Mouse (Mus musculus): ENCODE data around the gene Snx21. TPM values are rescaled to one million over a fixed set of nuclear protein-coding genes. Genes with fewer than 3 reads are reported as not detected.

The Snx21 gene
- polyA plus RNA-seq, 1 experiment from 2014 or later: 11.6 TPM

GRCm38 (mm10) chr2:164823969-164824368 is 38.3 kb downstream of the Snx21 start:
- no peaks in the 10 kb centered on the region for H3K27me3 ChIP-seq (ENCODE audit: control insufficient read depth, insufficient read depth, low read length)
- DNase-seq (ENCODE audit: low spot score): no peak
- H3K4me1 ChIP-seq (replicated peaks; ENCODE audit: control insufficient read depth, insufficient read depth, low read length): peaks cover 6% of the 10 kb centered on the region; the same call in 1 of the 2 replicates
- H3K4me2 ChIP-seq (replicated peaks; ENCODE audit: low read depth, low read length): no peak overlapping the region
- H3K9ac ChIP-seq (ENCODE audit: low read depth, low read length): no peak overlapping the region
- H3K4me3 ChIP-seq (ENCODE audit: low read depth, low read length): no peak overlapping the region
- no peak for ATAC-seq (ENCODE audit: low FRiP score)
- H3K36me3 ChIP-seq (ENCODE audit: control insufficient read depth, insufficient read depth, low read length): no peaks in the 10 kb centered on the region
- H3K9me3 ChIP-seq (ENCODE audit: control insufficient read depth, low read length): no peaks in the 10 kb centered on the region
- WGBS: 95% methylated on average over 4 of the region's 4 CpGs
- no peak overlapping the region for H3K27ac ChIP-seq (ENCODE audit: low read depth, low read length)

GRCm38 (mm10) chr2:164825521-164825920 is 39.9 kb downstream of the Snx21 start:
- DNase-seq (ENCODE audit: low spot score) (no peak), ATAC-seq (ENCODE audit: low FRiP score) (no peak)
- no peaks in the 10 kb centered on the region for H3K9me3 ChIP-seq (ENCODE audit: control insufficient read depth, low read length)
- no peak overlapping the region for H3K27ac ChIP-seq (ENCODE audit: low read depth, low read length)
- no peak overlapping the region for H3K4me2 ChIP-seq (replicated peaks; ENCODE audit: low read depth, low read length)
- no peak overlapping the region for H3K9ac ChIP-seq (ENCODE audit: low read depth, low read length)
- peaks cover 6% of the 10 kb centered on the region; the same call in 1 of the 2 replicates for H3K4me1 ChIP-seq (replicated peaks; ENCODE audit: control insufficient read depth, insufficient read depth, low read length)
- 95% methylated on average over 17 of the region's 17 CpGs for WGBS
- no peaks in the 10 kb centered on the region for H3K36me3 ChIP-seq (ENCODE audit: control insufficient read depth, insufficient read depth, low read length)
- no peaks in the 10 kb centered on the region for H3K27me3 ChIP-seq (ENCODE audit: control insufficient read depth, insufficient read depth, low read length)
- no peak overlapping the region for H3K4me3 ChIP-seq (ENCODE audit: low read depth, low read length)

- no peaks in the 10 kb centered on the region for H3K27me3 ChIP-seq (ENCODE audit: control insufficient read depth, insufficient read depth, low read length)
- no peak overlapping the region for H3K9ac ChIP-seq (ENCODE audit: low read depth, low read length)
These were observed 41.7 kb downstream of the Snx21 start for GRCm38 (mm10) chr2:164827146-164827850.

GRCm38 (mm10) chr2:164828437-164828836 is 42.8 kb downstream of the Snx21 start, which contains the start of gene Spata25:
Gene Spata25 (minus strand): TSS chr2:164828537.
- Histone ChIP-seq H3K27ac (ENCODE audit: low read depth, low read length) (no peak within 1 kb of the TSS), H3K4me3 (ENCODE audit: low read depth, low read length) (no peak within 1 kb of the TSS), H3K9me3 (ENCODE audit: control insufficient read depth, low read length) (no peaks in the 10 kb centered on the region), H3K27me3 (ENCODE audit: control insufficient read depth, insufficient read depth, low read length) (no peaks in the 10 kb centered on the region), H3K4me1 (replicated peaks; ENCODE audit: control insufficient read depth, insufficient read depth, low read length) (peaks cover 4% of the 10 kb centered on the region; the same call in 1 of the 2 replicates), H3K9ac (ENCODE audit: low read depth, low read length) (no peak within 1 kb of the TSS), H3K36me3 (ENCODE audit: control insufficient read depth, insufficient read depth, low read length) (no peaks in the 10 kb centered on the region), H3K4me2 (replicated peaks; ENCODE audit: low read depth, low read length) (no peak within 1 kb of the TSS)
- ATAC-seq (ENCODE audit: low FRiP score) (no peak), DNase-seq (ENCODE audit: low spot score) (no peak)
- whole genome bisulfite sequencing: 92% methylated on average over 6 of the region's 6 CpGs

More at GRCm38 (mm10) chr2:164827146-164827850, 41.7 kb downstream of the Snx21 start:
- Histone ChIP-seq H3K36me3 (ENCODE audit: control insufficient read depth, insufficient read depth, low read length) (no peaks in the 10 kb centered on the region), H3K4me3 (ENCODE audit: low read depth, low read length) (no peak overlapping the region), H3K4me1 (replicated peaks; ENCODE audit: control insufficient read depth, insufficient read depth, low read length) (peaks cover 5% of the 10 kb centered on the region; the same call in 1 of the 2 replicates), H3K27ac (ENCODE audit: low read depth, low read length) (no peak overlapping the region), H3K4me2 (replicated peaks; ENCODE audit: low read depth, low read length) (no peak overlapping the region), H3K9me3 (ENCODE audit: control insufficient read depth, low read length) (no peaks in the 10 kb centered on the region)
- DNase-seq (ENCODE audit: low spot score) (no peak), ATAC-seq (ENCODE audit: low FRiP score) (no peak)
- 88% methylated on average over 16 of the region's 16 CpGs for WGBS

- no peaks in the 10 kb centered on the region for H3K36me3 ChIP-seq (ENCODE audit: control insufficient read depth, insufficient read depth, low read length)
- WGBS: 94% methylated on average over 1 of the region's 1 CpGs
These were observed 43.5 kb downstream of the Snx21 start for GRCm38 (mm10) chr2:164829090-164829489.

GRCm38 (mm10) chr2:164831029-164831428 is 45.4 kb downstream of the Snx21 start:
- 89% methylated on average over 10 of the region's 10 CpGs for WGBS

More at GRCm38 (mm10) chr2:164829090-164829489, 43.5 kb downstream of the Snx21 start:
- Histone ChIP-seq H3K4me2 (replicated peaks; ENCODE audit: low read depth, low read length) (no peak overlapping the region), H3K9ac (ENCODE audit: low read depth, low read length) (no peak overlapping the region), H3K4me1 (replicated peaks; ENCODE audit: control insufficient read depth, insufficient read depth, low read length) (no peaks in the 10 kb centered on the region), H3K27ac (ENCODE audit: low read depth, low read length) (no peak overlapping the region), H3K9me3 (ENCODE audit: control insufficient read depth, low read length) (no peaks in the 10 kb centered on the region), H3K4me3 (ENCODE audit: low read depth, low read length) (no peak overlapping the region), H3K27me3 (ENCODE audit: control insufficient read depth, insufficient read depth, low read length) (no peaks in the 10 kb centered on the region)
- DNase-seq (ENCODE audit: low spot score): no peak
- no peak for ATAC-seq (ENCODE audit: low FRiP score)

GRCm38 (mm10) chr2:164832032-164832747 is 46.6 kb downstream of the Snx21 start:
- 70% methylated on average over 16 of the region's 16 CpGs for WGBS

More at GRCm38 (mm10) chr2:164831029-164831428, 45.4 kb downstream of the Snx21 start:
- H3K27ac ChIP-seq (ENCODE audit: low read depth, low read length): no peak overlapping the region
- no peak overlapping the region for H3K4me2 ChIP-seq (replicated peaks; ENCODE audit: low read depth, low read length)
- H3K27me3 ChIP-seq (ENCODE audit: control insufficient read depth, insufficient read depth, low read length): no peaks in the 10 kb centered on the region
- H3K36me3 ChIP-seq (ENCODE audit: control insufficient read depth, insufficient read depth, low read length): no peaks in the 10 kb centered on the region
- no peaks in the 10 kb centered on the region for H3K9me3 ChIP-seq (ENCODE audit: control insufficient read depth, low read length)
- ATAC-seq (ENCODE audit: low FRiP score) (no peak), DNase-seq (ENCODE audit: low spot score) (no peak)
- no peak overlapping the region for H3K4me3 ChIP-seq (ENCODE audit: low read depth, low read length)
- no peak overlapping the region for H3K9ac ChIP-seq (ENCODE audit: low read depth, low read length)
- H3K4me1 ChIP-seq (replicated peaks; ENCODE audit: control insufficient read depth, insufficient read depth, low read length): 0 out of 2 replicates have a peak, but pooled peaks cover 4% of the 10 kb centered on the region

GRCm38 (mm10) chr2:164832748-164833301 is 47.2 kb downstream of the Snx21 start, which contains the start of gene Ctsa:
Gene Ctsa (plus strand): TSS chr2:164832873.
- H3K9ac ChIP-seq (ENCODE audit: low read depth, low read length): peak within 1 kb of the TSS; percentile 72
- no peaks in the 10 kb centered on the region for H3K36me3 ChIP-seq (ENCODE audit: control insufficient read depth, insufficient read depth, low read length)
- peak; percentile 79 for DNase-seq (ENCODE audit: low spot score)
- H3K27ac ChIP-seq (ENCODE audit: low read depth, low read length): peak within 1 kb of the TSS; percentile 58
- H3K4me1 ChIP-seq (replicated peaks; ENCODE audit: control insufficient read depth, insufficient read depth, low read length): 0 out of 2 replicates have a peak, but pooled peaks cover 4% of the 10 kb centered on the region
- H3K4me3 ChIP-seq (ENCODE audit: low read depth, low read length): peak within 1 kb of the TSS; percentile 50
- peak within 1 kb of the TSS; percentile 98 for H3K4me2 ChIP-seq (replicated peaks; ENCODE audit: low read depth, low read length)
- 2% methylated on average over 35 of the region's 35 CpGs for WGBS
- ATAC-seq (ENCODE audit: low FRiP score): peak; percentile 62
- no peaks in the 10 kb centered on the region for H3K27me3 ChIP-seq (ENCODE audit: control insufficient read depth, insufficient read depth, low read length)
- H3K9me3 ChIP-seq (ENCODE audit: control insufficient read depth, low read length): no peaks in the 10 kb centered on the region

More at GRCm38 (mm10) chr2:164832032-164832747, 46.6 kb downstream of the Snx21 start:
- no peaks in the 10 kb centered on the region for H3K36me3 ChIP-seq (ENCODE audit: control insufficient read depth, insufficient read depth, low read length)
- peak overlapping the region; percentile 7; the same call in 1 of the 2 replicates for H3K9ac ChIP-seq (ENCODE audit: low read depth, low read length)
- no peaks in the 10 kb centered on the region for H3K9me3 ChIP-seq (ENCODE audit: control insufficient read depth, low read length)
- no peaks in the 10 kb centered on the region for H3K27me3 ChIP-seq (ENCODE audit: control insufficient read depth, insufficient read depth, low read length)
- 0 out of 2 replicates have a peak, but pooled peaks cover 4% of the 10 kb centered on the region for H3K4me1 ChIP-seq (replicated peaks; ENCODE audit: control insufficient read depth, insufficient read depth, low read length)
- H3K4me3 ChIP-seq (ENCODE audit: low read depth, low read length): peak overlapping the region; percentile 50
- peak overlapping the region; percentile 98 for H3K4me2 ChIP-seq (replicated peaks; ENCODE audit: low read depth, low read length)
- DNase-seq (ENCODE audit: low spot score): no peak
- no peak overlapping the region for H3K27ac ChIP-seq (ENCODE audit: low read depth, low read length)
- no peak; the same call in 1 of the 2 replicates for ATAC-seq (ENCODE audit: low FRiP score)
